Mouse (Mus musculus) urinary bladder, adult 2 months (tissue): ENCODE measurements around the gene Nphp1. TPM values are rescaled to one million over a fixed set of nuclear protein-coding genes. Genes with fewer than 3 reads are reported as not detected.
A peak's percentile ranks its signal among the peaks of the same experiment; 100 is the strongest.

Source experiments
- DNase-seq: peaks from one replicate; pipeline ENCODE4 v3.0.0; 2022; ENCODE audit warnings: low spot score
- polyA plus RNA-seq: library from polyadenylated mRNA; depleted of rRNA; stranded (reverse); fragments of >200 nt; gene quantifications from 2 replicates; pipeline ENCODE4 v1.2.3, GENCODE M21; 2012; rRNA removed

The Nphp1 gene
- polyA plus RNA-seq = 21.5 and 22.6 TPM in 2 replicates

DNA sequence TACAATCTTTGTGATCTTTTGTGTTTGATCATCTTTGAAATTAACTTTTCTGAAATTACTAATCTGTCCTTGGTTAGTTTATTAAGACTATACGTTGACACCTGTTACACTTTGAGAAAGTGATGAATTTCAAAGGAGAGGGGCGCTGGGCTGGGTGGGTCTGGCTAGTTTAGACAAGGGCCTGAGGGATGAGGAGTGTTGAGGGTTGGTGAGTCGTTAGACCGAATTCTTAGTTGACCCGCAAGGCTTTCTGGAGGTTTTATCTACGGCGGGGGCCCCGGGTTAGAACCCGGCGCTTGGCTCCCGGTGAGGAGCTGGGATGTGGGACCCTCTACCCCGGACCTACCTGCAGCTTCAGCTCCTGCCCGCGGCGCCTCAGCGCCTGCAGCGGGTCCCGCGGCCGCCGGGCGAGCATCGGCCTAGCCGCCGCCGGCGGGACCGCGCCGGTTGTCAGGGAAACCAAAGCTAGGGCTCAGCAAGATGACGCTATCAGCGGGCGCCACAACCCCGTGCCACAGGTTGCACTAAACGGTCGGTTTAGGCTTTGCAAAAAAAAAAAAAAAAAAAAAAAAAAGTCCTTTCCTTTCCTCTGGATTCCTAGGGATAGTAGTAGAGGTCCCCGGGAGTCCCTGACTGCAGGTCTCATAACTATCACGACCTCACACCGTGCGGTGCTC is at the start of gene Nphp1:
Gene Nphp1 (minus strand): TSS at position 458 of the 677 bp plus-strand sequence.
- peak; percentile 69 for DNase-seq

- no peak for DNase-seq
Measured at GRCm38 (mm10) chr2:127832833-127833190, 44.1 kb upstream of the Nphp1 start.

DNA sequence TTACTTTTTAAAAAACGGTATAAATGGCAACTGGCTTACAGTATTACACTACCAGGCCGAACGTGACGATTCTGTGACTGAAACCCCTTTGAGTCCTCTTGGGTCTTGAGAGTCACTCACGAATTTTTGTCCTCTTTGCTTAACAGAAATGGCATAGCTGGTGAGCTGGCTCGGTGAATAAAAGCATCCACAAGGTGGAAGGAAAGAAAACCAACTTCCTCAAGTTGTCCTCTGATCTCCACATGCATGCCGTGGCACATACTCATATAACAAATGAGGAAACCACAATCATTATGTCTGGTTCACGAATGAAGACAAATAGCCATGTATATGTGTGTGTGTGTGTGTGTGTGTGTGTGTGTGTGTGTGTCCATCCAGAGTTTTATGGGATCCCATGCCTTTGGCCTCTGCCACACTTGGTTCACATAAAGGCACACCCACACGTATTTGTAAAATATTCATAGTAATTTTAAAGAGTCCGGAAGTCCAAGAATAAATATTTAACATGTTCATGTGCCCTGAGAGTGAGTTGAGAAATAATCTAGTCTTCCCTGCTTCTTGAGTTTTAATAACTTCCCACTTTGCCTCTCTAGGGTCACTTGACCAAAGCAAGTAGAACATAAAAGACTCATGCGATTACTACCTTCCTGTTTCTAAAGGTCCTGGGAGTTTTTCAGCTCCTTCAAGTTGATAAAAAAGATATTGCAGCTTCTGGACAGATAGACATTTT is 43.6 kb upstream of the Nphp1 start:
- DNase-seq = no peak

GRCm38 (mm10) chr2:127831401-127832102 is 42.9 kb upstream of the Nphp1 start, which contains the start of gene Bub1:
Gene Bub1 (minus strand): TSS chr2:127831865.
- peak; percentile 76 for DNase-seq

DNA sequence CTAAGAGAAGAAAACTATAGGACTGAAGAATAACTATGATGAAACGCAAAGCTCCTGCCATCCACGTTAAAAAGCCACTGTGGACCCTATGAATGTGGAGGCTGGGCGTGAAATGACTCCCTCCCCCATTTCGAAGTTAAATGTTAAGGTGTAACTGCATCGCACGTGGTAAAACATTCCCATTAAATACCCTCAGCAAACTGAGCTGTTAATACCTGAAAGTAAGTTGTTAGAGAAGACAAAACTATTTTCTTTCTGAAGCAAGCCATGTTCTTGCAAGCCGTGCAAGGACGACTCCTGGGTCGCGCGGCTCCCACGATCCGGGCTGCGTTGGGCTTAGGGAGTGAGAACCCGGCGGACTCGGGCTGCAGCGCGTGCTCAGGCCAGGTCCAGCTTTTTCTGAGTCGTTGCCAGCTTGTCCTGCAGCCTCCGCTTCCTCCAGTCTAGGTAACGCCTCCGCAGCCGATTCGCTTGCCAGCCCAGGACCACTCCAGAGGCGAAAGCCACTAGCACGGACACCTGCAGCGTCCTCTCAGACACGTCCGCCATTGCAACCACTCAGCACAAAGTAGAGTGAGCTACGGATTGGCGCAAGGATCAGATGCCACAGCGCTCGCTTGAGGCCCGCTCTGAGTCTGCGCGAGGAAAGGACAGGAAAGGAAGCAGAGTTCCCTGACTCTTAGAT is 3.4 kb upstream of the Nphp1 start, which contains the start of gene Mtln:
Gene Mtln (minus strand): TSS at position 570 of the 685 bp plus-strand sequence.
- peak; percentile 75 for DNase-seq

- DNase-seq = no peak
Measured at GRCm38 (mm10) chr2:127789651-127790270, 1.1 kb upstream of the Nphp1 start.

DNA sequence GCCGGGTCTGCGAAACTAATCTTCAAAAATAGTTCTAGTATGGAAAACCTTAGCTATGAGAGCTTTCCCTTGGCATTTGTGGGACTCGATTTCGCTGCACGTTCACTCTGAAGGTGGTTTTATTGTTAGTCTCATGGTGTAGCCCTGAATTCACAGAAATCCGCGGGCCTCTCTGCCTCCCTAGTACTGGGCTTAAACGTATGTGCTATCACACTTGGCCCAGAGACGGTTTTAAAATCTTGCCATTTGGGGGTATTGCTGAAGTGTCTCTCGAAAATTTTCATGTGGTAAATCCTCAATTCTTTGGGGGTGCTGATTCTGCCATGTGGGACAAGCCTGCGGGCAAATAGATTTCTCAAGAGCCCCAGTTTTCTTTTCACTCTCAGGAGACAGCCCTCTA is 441 bp upstream of the Nphp1 start:
- no peak for DNase-seq

DNA sequence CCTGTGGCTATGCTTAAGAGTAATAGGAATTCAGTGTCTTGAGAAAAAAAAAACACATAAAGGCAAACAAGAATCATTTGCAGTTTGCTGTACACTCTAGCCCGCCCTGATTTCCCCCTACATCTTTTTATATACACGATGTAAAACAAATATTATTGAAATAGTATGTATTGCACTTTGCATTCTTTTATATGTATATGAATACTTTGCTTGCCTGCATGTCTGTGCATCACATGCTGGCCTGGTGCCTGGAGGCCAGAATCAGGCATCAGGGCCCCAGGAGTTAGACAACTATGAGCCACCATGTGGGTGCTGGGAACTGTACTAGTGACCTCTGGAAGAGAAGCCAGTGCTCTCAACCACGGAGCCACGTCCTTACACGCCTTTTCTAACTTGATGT is 1.5 kb downstream of the Nphp1 start:
- DNase-seq = no peak

- DNase-seq = no peak
Measured at GRCm38 (mm10) chr2:127778451-127778850, 10.2 kb downstream of the Nphp1 start.

- DNase-seq = no peak
Measured at GRCm38 (mm10) chr2:127775013-127775412, 13.7 kb downstream of the Nphp1 start.

DNA sequence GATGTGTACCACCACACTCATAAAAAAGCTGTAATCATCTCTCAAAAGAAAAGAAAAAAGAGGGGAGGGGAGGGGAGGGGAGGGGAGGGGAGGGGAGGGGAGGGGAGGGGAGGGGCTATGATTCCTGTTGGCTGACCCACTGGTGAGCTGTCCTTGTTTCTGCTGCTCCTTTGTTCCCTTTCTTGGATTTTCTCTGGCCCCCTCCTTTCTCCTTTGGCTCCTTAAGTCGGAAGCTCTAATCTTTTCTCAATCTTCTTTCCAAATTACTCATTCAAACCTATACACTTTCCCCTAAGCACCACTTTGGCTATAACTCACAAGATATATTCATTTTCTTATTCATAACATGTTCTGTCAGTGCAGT is 14.1 kb downstream of the Nphp1 start:
- no peak for DNase-seq

GRCm38 (mm10) chr2:127773938-127774577 is 14.6 kb downstream of the Nphp1 start:
- no peak for DNase-seq

DNA sequence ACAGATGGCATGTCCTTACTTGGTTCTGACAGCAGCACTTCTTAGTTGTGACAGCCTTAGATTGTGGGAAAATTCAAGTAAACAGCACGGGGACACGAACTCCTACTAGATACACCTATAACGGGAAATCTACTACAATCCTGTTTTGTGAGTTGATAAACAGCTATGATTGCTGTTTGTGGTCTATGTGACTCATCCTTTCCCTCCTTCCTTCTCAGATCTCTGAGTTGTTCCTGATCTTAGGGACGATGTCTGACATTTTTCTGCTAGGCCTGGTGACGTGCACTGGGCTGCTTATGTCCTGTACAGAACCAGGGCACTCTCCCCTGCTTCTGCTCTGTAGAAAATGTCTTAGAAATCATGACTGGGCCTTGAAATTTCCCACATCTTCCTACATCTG is 27.1 kb downstream of the Nphp1 start:
- DNase-seq = no peak

DNA sequence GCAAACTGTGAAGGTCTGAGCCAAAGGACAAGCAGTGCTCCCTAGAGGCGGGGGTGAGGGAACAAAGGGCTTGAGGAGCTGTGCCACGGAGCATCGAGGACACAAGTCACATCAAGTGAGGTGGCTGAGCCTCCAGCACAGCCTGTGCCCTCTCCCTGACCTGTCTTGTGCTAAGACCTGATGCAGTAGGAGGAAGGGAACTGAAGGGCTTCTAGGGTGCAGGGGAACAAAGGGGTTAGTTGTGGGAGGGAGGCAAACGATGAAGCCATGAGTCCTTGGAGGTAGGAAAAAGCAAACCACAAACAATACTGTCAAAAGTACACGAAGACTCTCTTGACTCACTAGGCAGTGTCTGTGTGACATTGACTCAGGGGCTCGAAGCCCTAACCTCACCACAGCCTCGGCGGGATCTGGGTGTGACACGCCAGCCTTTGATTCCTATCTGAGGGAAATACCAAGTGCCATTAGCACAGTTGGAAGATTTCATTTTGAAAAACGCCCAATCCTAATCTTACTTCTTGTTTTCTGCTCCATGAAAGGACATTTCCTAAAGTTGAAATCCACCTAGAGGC is 28.2 kb downstream of the Nphp1 start:
- no peak for DNase-seq

DNA sequence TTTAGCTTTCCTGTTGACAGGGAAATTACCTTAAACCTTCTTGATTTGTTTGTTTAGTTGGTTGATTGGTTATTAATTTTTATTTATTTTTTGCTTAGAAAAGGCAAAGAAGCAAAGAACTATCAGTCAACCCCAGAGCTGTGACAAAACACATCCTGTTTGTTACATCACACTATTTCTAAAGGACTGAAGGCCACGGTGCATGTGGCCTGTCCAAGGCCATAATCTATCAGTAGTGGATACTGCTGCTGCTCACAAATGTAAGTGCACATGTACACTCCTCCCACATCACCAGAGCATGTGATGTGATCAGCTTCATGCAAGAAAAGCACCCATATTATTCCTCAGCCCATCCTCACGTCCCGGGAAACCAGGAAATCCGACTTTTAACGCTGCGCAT is 28.7 kb downstream of the Nphp1 start:
- DNase-seq = no peak

DNA sequence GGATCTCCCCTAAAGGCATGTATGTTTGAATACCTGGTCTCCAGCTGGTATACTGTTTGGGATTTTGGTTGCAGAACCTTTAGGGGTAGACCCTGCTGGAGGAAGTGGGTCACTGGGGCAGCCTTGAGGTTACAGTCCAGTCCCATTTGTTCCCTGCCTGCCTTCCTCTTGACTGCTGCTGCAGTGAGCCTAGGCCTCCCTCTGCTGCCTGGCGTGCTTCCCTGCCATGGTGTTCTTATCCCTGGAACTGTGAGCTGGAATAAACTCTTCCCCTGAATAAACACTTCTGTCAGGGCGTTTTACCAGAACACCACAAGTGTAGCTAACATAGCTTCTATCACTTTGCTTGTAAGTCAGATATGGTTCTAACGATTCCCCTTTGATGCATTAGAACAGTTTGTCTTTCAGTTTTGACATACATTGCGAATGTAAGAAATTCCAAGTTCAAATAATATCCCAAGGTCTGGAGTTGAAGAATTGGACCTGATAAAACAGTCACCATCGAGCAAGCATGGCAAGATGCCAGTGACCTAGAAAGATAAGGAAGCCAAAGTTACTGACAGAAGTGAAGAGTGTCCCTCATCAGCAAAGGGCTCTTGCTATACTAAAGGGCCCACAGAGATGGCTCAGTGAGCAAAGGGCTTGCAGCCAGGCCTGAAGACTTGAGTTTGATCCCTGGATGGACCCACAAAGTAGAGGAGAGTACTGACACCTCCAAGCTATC is 29.4 kb downstream of the Nphp1 start:
- DNase-seq = no peak

DNA sequence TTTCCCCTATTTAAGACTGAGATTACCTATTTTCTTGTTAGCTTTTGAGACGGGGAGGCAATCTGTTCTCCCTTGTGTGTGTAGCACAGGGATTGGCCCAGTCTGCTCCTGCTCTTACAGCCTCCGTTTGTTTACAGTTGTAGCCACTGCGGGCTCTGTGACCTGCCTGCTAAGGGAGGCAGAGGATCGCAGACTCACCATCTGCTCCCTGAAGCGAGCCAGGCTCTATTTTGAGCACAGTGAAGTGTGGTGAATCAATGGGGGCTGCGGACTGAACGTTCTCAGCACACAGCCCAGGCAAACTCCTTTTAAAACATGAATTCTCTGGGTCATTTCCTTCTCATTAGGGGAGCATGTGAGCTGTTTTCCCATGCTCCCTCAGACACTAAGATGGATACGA is 31.5 kb downstream of the Nphp1 start:
- DNase-seq = no peak

DNA sequence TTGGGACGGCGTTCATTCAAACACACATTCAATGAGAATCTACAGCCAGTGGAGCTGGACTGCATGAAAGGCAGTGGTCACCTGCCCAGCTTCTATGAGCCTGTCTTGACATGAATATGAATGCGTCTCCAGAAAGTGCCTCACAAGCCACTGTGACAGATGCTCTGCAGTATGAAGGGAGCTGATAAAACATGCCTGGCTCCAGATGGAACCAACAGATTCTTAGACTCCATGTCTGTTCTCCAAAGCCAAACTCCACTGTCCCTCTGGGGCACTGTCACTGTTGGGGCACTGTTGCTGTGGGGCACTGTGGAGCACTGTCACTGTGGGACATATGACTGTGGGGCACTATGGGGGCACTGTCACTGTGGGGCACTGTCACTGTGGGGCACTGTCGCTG is 34.6 kb downstream of the Nphp1 start:
- no peak for DNase-seq

DNA sequence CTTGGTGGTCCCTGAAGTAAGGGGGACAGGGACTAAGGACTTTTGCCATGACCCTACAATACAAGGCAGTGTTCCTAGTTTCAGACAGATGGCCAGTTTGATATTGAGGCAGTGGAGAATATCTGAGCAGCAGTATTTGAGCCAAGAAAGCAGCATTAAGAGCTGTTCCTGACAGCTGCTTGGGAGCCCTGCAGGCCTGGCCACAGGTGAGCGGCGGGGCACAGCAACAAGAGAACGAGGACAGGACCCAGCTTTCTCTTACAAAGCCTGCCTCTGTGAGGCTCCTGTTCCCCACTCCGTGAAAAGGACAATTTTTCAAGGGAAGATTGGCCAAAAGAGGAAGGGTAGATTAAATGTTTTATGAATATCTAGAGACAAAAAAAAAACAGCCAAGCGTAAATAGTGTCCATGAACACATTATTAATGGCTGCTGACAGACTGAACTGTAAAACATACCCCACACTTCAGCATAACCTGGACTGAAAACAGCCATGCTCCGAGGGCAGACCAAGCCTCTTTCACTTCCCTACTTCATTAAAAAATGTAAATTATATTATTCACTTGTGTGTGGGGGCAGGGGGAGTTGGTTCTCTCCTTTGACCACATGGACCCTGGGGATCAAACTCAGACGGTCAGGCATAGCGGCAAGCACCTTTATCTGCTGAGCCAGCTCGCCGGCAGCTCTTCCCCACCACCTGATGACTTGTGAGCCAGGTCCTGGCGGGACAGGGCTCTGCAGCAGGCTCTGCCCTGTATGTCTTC is 36.7 kb downstream of the Nphp1 start:
- no peak for DNase-seq
